Mouse (Mus musculus) mouse trophoblast stem cell (cell line): ENCODE results near the gene Plpp7.

ENCODE experiments used
- in situ Hi-C, 2 experiments: fragments of 300-500 bp; cut with MseI, MboI; formaldehyde crosslinking; loops; 2 replicates in 1 of 2; 3 replicates in 1 of 2; pipeline ENCODE4 v1.15.1; 2025

The Plpp7 gene

GRCm38 (mm10) chr2:32096122-32096420, 743 bp downstream of the Plpp7 start:
- in situ Hi-C loops = no loop called here

- in situ Hi-C loops = no loop called here
Measured at GRCm38 (mm10) chr2:32102944-32103343, 7.6 kb downstream of the Plpp7 start.

DNA sequence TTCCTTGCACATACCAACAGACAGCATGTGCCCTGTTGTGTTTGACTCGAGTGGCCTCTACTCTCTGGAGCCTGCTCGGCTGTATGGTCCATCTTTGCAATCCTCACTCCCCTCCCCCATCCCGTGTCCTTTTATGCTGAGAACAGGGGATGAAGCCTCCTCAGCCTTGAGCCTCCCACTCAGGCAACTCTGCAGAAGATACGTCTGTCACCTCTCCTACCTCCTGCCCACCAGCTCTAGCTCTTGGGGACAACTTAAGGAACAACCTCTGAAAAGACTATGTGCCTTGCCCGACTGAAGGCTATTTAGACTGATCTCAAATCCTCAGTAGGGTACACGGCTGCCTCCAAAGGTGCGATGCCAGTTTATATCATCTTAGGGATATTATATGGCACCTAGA, 8.2 kb downstream of the Plpp7 start:
- in situ Hi-C loops = no loop called here

GRCm38 (mm10) chr2:32104122-32104521, 8.8 kb downstream of the Plpp7 start:
- in situ Hi-C loops = no loop called here

DNA sequence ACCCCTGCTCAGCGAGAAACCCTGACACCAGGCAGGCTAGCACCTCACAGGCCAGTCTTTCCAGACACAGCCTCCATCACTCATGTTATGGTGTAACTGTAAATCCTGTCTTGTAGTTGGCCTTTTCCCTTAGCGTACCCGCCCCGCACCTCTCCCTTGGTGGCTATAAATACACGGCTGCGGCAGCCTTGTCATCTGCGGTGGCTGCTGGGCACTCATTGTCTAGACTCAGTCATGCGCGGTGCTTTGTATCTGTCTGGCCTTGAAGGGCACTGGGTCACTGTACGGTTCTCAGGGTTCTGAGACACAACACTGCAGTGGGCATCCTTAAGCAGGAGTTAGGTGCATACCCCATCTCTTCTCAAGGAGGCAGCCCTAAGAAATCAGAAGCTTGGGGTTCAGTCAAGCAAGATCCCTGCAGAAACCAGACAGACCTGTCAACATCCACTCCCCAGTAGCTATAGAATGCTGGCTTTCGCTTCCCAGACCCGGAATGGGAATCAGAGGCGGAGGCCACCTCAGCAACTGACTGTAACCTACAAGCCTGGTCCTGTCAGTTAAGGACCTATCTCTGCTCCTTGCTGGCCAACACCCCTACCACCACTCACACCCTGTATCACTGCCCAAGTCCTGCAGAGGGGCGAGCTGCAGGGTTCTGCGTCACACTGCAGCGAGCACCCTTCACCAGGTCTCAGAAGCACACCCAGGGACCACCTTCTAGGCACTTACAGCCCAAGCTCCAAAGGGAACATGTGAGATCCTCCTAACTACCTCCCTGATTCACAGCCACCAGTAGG, 10.0 kb downstream of the Plpp7 start:
- in situ Hi-C loops = no loop called here

- in situ Hi-C loops = no loop called here
Measured at GRCm38 (mm10) chr2:32105930-32106329, 10.6 kb downstream of the Plpp7 start.

DNA sequence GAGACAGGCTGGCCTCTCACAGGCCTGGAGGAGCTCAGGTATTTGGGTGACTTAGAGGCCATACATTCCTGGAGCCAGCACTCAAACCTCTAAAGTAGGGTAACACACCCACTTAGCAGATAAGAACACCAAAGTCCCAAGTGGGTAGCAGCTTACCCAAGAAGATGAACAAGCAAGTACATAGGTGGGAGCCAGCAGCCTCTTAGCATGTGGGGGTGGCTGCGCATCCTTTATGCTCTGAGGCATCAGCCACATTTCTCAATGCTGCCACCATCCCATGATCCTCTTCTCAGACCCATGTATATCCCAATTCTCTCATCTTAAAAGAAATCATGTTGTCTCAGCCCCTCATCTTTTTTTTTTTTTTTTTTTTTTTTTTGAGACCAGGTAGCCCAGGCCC, 15.9 kb downstream of the Plpp7 start:
- in situ Hi-C loops = no loop called here

DNA sequence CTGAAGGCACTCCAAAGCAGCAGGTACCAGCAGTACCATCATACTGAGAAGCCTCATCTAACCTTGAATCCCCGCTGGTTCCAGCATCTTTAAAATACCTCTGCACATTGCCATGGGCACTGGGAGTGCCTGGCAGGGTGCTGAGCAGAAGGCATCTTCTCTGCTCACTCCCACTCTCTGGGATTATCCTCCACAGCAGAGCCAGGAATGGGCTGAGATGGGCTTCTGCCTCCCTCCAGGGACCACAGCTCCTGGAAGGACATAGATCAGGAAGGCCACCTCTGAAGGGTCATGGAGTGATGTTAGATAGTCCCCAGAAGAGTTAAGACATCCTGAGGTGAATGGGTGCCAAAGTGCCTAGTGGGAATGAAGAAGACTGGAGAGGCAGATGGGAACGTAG, 17.2 kb downstream of the Plpp7 start:
- in situ Hi-C loops = no loop called here

DNA sequence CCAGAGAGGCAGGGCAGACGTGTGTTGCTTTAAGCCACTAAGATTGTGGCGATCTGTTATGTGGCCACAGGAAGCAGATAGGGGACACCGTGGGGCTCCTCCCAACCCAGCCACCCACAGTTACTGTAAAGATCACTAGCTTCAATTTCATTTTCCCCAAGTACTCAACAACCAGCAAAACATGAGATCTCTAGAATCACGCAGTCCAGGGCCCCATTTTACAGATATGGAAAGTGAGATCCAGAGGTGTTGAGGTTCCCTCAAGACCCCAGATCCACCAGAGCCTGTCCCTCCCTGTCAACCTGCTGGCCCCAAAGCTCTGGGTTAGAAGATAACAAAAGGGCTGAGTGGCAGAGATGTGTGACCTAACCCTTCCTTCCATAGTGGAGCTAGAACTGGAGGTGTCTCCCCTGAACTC, 20.5 kb downstream of the Plpp7 start:
- in situ Hi-C loops = no loop called here

- in situ Hi-C loops = no loop called here
Measured at GRCm38 (mm10) chr2:32119802-32120750, 24.7 kb downstream of the Plpp7 start.

- in situ Hi-C loops = no loop called here
Measured at GRCm38 (mm10) chr2:32121150-32121549, 25.8 kb downstream of the Plpp7 start.

- in situ Hi-C loops = no loop called here
Measured at GRCm38 (mm10) chr2:32121785-32122184, 26.5 kb downstream of the Plpp7 start.

DNA sequence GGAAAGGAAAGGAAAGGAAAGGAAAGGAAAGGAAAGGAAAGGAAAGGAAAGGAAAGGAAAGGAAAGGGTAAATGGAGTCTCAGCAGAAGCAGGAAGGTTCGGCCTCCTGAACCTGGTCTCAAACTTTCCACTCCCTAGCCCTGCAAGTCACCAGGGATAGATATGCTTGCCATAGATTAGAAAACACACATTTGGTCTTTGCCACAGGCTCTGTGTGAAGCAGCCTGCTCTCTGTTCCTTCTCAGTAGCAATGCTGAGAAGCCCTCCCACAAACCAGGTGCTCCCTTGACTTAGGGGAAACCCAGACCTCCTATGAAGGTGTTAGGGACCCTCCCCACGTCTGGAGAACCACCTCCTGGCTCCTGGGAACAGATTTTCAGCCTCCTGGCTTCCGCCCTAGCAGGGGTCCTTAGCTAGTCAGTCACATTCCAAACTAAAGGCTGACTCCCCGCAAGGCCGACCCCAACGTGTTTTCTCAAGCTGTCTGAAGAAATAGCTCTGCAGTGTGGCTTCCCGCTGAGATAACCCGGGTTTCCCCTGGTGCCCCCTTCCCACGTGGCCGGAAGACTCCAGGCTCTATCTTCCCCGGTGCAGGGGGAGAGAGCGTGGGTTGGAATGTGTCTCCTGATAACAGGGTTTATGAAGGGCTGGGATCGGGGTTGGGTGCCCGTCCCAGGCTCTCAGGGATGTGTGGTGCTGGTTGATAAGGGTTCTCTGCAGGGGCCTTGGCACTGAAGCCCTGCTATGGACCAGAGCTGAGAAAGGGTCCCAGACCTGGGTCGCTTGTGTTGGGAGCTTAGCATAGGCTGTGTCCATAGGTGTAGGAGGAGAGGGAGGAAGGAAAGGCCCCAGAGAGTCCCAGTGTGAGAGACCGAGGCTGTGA, 32.6 kb downstream of the Plpp7 start:
- in situ Hi-C loops = no loop called here

- in situ Hi-C loops = no loop called here
Measured at GRCm38 (mm10) chr2:32128536-32128841, 33.2 kb downstream of the Plpp7 start.

GRCm38 (mm10) chr2:32129383-32130074, 34.2 kb downstream of the Plpp7 start:
- in situ Hi-C loops = no loop called here

GRCm38 (mm10) chr2:32130435-32130834, 35.1 kb downstream of the Plpp7 start:
- in situ Hi-C loops = no loop called here

DNA sequence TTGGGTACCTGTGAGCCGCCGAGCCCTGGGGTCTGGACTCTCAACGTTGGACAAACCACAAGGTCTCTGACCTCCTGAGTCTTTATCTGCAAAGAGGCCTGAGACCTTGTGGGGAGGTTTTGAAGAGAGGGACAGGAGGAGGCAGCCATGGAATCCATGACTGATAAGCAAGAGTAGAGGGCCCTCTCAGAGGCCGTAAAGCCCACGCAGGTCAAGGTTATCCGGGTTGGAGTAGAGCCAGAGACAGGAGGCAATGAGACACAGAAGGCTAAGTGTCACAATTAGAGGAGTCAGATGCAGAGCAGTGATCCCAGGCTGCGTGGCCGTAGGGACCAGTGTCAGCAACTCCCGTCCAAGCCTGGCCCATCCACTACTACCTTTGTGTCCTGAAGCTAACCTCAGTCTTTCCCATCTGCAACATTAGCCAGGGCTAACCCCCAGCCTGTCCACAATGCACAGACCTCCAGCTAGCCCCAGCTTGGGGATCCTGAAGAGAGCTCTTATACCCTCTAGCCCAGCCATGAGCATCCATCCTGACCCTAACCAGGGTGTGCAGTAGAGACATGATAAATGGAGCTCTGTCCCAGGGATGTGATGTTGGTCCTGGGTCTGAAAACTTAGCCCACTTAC, 36.0 kb downstream of the Plpp7 start:
- in situ Hi-C loops = no loop called here

GRCm38 (mm10) chr2:32131866-32132566, 36.7 kb downstream of the Plpp7 start:
- in situ Hi-C loops = no loop called here

GRCm38 (mm10) chr2:32132567-32132992, 37.3 kb downstream of the Plpp7 start:
- in situ Hi-C loops = no loop called here

DNA sequence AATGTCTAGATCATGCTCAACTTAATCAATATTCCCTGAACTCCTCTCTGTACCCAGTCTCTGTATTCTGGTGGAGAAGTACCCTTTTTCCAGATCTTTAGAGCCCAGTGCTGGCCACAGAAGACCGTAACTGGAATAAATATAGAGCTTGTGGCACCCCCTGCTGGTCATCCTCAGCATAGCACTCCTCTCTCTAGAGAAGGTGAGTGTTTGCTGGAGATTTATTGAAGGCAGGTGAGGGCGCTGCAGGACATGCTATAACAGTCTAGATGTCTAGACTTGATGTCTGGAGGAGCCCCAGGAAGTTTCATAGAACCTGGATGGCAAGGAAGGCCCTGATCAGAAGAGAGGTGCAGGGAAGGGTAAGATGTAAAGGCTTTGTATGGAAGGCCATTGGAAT, 38.7 kb downstream of the Plpp7 start:
- in situ Hi-C loops = no loop called here
